Mouse (Mus musculus): ENCODE measurements around the gene G3bp2.
A peak's percentile ranks its signal among the peaks of the same experiment; 100 is the strongest.
"Not testable (repeated sequence)": the region's sequence is repeated elsewhere in the genome, so short reads cannot be mapped to it uniquely, and the experiment has no call there.

The G3bp2 gene

GRCm38 (mm10) chr5:92083417-92084038, at the start of gene G3bp2:
TSS of gene G3bp2 (minus strand) at chr5:92083719.
- DNase-seq (ENCODE audit: low spot score in 2 of 2), result peak; percentile 97 to 98

DNA sequence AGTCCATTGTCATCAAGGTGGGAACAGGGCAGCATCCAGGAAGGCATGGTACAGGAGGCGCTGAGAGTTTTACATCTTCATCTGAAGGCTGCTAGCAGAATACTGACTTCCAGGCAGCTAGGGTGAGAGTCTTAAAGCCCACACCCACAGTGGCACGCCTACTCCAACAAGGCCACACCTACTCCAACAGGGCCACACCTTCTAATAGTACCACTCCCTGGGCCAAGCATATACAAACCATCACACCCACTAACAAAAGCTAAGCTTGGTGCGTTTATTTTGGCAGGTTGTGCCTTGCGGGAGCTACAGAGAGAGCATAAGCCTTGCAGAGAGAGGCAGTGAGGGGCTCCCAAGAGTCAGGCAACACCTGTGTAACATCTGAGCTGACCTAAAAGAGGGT, 49.5 kb upstream of the G3bp2 start:
- DNase-seq (ENCODE audit: low spot score in 2 of 2), result not testable (repeated sequence)

DNA sequence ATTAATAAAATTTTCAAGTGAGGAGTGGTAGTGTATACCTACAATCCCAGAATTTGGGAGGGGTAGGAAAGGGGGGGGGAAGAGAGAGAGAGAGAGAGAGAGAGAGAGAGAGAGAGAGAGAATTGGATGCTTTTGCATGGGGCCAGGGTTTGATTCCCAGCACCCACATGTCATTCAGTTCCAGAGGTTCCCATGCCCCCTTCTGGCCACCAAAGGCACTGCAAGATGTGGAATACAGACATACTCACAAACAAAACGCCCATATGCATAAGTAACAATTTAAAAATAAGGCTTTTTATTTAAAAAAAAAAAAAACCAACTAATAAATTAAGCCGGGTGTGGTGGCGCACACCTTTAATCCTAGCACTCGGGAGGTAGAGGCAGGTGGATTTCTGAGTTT, 48.6 kb upstream of the G3bp2 start:
- no peak for DNase-seq (ENCODE audit: low spot score in 2 of 2)

DNA sequence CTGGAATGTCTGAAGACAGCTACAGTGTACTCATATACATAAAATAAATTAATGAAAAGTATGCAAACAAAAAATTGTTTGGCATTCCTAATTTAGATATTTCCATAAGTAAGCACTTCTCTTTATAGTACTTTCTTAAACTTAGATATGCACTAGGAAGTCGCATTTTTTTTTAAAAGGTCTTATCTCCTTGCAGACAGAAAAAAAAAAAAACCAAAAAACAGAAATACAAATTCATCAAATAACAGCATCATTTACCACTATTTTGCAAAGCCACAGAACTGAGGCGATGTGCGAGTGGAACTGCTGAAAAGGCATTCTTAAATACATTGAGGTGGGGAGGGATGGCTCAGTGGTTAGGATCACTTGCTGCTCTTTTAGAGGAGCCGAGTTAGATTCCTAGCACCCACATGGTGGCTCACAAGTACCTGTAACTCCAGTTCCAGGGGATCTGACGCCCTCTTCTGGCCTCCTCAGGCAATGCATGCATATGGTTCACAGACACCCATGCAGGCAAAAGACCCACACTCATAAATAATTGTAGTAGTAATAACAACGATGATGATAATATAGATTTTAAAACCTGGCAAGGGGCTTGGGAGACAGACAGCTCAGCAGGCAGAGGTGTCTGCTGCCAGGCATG, 46.6 kb upstream of the G3bp2 start:
- DNase-seq (ENCODE audit: low spot score in 2 of 2), result no peak

- no peak for DNase-seq (ENCODE audit: low spot score in 2 of 2)
Observed at GRCm38 (mm10) chr5:92129321-92129768, 45.8 kb upstream of the G3bp2 start.

DNA sequence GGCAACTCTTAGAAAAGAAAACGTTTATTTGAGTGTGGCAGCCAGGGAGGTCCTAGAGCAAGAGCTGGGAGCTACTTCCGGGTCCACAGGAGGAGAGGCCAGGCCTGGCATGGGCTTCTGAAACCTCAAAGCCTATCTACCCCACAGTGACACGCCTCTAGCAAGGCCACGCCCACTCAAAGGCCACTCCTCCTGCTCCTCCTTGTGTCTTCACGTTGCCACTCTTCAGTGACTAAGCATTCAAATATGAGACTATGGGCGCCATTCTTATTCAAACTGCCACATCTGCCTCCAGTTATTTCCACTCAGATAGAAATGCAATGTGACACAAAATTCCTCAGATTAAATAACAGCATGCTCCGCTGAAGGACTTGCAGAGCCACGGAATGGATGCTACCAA, 45.1 kb upstream of the G3bp2 start:
- no peak for DNase-seq (ENCODE audit: low spot score in 2 of 2)

- no peak for DNase-seq (ENCODE audit: low spot score in 2 of 2)
Observed at GRCm38 (mm10) chr5:92127751-92128150, 44.2 kb upstream of the G3bp2 start.

DNA sequence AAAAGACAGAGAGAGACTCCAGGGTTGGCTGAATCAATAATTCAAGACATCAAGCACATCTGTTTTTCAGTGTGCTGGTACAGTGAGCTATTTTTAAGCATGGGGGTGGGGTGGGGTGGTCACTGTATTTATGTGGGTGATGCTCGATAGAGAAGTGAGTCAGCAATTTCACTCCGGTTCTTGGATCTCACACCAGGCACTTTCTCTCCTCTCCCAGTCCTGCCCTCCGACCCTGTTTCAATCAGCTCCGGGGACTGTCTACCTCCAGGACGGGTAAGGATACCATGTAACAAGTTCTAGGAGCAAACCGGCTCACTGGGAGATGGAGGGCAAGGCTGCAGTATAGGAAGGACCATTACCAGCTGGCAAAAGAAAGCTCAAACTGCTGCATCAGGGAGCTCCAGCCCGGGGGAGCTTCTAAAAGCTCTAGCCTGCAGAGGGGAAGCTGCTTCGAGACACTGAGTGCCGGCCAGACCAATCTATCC, 43.7 kb upstream of the G3bp2 start:
- DNase-seq (ENCODE audit: low spot score in 2 of 2), result no peak

DNA sequence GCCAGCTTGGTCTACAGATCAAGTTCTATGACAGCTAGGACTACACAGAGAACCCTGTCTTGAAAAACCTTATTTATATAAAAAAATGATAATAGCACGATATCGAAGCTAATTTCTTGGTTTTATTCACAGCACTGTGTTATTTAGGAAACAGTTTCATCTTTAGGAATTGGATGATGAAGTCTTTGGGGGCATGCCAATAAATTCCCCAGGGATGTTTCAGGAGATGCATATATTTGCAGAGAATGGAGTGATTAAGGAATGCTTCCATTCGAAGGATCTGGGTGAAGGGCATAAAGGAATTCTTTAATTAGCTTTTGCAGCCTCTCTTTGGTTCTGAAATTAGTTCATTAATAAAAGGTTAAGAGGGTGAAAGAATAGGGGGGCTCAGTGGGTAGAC, 41.9 kb upstream of the G3bp2 start:
- no peak for DNase-seq (ENCODE audit: low spot score in 2 of 2)

- DNase-seq (ENCODE audit: low spot score in 2 of 2), result no peak
Observed at GRCm38 (mm10) chr5:92121636-92122035, 38.1 kb upstream of the G3bp2 start.

DNA sequence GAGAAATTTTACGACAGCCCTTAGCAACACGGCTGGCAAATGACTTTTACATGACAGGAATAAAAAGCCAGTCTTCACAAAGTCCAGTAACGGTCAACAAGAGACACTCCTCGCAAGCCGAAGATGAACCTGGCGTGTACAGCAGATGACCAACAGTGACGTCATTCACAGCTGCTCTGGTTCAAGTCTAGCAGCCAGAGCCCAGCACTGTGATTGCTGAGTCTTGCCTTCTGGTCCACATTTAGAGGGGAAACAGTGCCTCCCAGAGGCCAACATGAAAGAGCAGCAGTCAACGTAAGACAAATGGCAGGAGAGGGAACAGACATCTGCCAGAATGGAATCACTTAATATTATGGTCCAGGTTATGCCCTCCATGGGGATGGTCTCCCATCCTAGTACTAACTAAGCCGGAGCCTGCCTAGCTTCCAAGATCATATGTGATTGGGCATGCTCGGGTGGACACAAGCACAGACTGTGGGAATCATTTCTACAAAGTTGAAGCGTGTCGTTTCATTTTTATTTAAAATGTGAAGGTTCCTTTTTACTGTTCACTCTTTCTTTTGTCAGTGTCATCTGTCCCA, 34.4 kb upstream of the G3bp2 start:
- peak; percentile 58 to 75 for DNase-seq (ENCODE audit: low spot score in 2 of 2)

DNA sequence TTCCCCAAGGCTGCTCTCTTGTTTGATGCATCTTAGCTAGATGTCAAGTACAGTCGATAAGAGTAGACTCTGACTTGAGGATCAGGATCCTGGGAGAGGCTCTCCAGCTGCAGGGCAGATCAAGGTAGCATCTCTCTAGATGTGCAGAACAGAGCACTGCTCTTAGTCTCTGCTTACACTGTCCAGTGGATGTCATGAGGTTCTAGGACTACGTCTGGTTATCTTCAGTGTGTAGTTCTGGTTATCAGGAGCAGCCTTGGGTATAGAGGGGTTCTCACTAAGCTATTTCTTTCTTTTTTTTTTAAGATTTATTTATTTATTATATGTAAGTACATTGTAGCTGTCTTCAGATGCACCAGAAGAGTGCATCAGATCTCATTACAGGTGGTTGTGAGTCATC, 31.4 kb upstream of the G3bp2 start:
- DNase-seq (ENCODE audit: low spot score in 2 of 2), result no peak

DNA sequence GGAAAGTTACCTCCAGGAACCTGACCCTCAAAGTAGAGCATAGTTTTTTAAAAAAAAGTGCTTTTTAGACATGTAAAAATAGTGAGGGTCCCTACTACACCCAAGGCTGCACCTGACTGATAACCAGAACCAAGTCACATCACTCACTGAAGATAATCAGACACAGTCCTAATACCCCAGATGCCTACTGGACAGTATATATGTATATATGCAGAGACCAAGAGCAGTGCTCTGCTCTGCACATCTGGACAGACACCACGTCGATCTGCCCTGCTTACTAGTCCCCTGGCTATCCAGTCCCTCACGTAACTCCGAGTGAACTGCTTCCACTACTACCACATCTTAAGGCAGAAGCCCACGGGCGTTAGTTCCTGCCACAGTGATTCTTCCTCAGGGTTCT, 30.7 kb upstream of the G3bp2 start:
- DNase-seq (ENCODE audit: low spot score in 2 of 2), result no peak

GRCm38 (mm10) chr5:92113484-92113883, 30.0 kb upstream of the G3bp2 start:
- no peak for DNase-seq (ENCODE audit: low spot score in 2 of 2)

- DNase-seq (ENCODE audit: low spot score in 2 of 2), result no peak
Observed at GRCm38 (mm10) chr5:92112585-92112984, 29.1 kb upstream of the G3bp2 start.

DNA sequence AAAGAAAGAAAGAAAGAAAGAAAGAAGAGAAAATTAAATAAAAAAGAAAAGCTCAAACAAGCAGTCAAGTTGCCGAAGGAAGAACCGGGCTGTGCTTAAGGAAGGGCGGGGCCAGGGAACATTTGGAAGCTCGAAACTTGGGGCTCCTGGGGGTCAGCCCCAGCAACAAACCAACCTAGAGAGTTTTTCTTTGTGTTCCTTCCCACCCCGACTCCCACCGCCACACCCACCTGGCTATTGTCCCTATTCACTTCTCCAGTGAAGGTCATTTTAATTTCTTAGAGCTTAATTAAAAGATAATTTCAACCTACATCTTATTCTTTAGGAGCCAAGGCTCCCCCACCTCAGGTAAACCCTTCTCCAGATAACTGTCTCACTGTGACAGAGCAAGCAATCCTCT, 28.7 kb upstream of the G3bp2 start:
- DNase-seq (ENCODE audit: low spot score in 2 of 2), result no peak

DNA sequence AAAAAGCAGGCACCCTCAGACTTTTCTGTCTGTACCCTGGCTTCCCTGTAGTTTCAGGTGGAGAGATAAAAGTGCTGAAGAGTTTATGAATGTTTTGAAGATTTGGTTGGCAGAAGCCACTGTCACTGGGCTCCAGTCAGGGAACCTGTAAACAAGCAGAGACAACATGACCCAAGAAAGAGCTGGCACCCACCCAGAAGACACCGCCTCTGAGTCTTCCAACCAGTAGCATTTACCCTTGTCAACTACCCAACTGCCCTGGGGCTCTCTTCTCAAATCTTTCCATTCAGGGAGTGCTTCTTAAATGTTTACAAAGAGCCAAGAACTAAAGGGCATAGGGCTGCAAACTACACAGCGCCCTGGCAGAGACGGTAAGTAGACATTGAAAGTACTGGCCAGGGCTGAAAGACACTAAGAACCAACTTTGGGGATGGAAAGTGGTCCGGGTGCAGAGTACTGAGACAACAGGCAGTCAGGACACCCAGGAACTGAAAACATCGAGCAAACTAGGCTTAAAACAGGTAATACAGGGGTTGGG, 27.4 kb upstream of the G3bp2 start:
- peak in 1 of 2 experiments; percentile 52 for DNase-seq (ENCODE audit: low spot score in 2 of 2)

GRCm38 (mm10) chr5:92107282-92107681, 23.8 kb upstream of the G3bp2 start:
- DNase-seq (ENCODE audit: low spot score in 2 of 2), result no peak

DNA sequence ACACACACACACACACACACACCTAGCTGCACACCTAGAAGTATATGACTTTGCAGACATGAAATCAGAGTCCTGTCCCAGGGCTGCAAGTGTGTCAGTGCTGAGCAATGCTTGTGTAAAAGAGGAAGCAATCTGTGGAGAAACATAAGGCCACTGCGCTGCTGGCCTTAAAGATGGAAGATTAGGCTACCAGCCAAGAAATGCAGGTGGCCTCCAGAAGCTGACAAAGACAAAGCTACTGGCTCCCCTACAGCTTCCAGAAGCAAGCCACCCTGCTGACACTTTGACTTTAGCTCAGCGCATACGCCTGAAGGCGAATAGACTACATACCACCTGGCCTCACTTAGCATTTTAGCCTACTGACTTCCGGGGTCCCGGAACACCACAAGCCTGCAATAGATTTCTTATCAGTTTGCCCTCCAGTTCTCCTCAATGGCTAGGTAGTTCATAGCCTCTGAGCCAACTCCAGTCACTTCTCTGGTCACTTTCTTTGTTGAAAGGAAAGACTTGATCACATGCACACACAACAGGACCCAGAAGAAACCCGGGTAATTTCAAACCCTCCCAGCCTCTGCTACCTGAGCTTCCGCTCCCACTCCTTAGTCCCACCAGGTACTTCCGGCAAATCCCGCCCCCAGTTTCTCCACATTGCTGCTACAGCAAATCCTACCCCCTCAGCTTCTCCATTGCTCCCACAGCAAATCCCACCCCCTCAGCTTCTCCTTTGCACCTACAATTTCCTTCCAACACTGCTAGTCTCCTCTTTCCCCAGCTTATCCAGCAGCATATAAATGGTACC, 23.0 kb upstream of the G3bp2 start:
- DNase-seq (ENCODE audit: low spot score in 2 of 2), result no peak

GRCm38 (mm10) chr5:92103816-92104415, 20.4 kb upstream of the G3bp2 start:
- no peak for DNase-seq (ENCODE audit: low spot score in 2 of 2)

- DNase-seq (ENCODE audit: low spot score in 2 of 2), result no peak
Observed at GRCm38 (mm10) chr5:92103062-92103461, 19.5 kb upstream of the G3bp2 start.

DNA sequence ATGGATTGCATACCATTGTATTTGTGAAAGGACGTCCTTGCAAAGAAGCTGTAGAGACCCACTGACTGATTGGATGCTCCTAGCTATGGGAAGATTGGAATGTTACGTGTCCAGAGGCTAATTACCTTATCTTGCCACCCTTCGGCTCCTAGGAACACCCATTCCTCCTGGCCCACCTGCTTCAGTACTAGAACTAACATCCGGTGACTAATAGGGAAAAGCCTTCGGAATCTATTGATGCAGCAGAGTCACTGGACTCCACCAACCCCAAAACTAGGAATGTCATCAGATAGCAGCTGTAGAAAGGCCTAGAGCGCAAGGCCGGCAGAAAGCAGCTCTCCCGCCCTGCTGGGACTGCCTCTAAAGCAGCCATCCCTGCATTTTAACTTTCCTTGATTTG, 18.1 kb upstream of the G3bp2 start:
- DNase-seq (ENCODE audit: low spot score in 2 of 2), result no peak
